Mouse (Mus musculus): Measurements from ENCODE around the gene Susd1. TPM values are rescaled to one million over a fixed set of nuclear protein-coding genes. Genes with fewer than 3 reads are reported as not detected.

The Susd1 gene
- total and polyA plus RNA-seq, 2 experiments from 2014 or later = 1.6 to 7.9 TPM

- no peak for TF ChIP-seq CTCF (IDR thresholded peaks at IDR 0.05; ENCODE audit: low read depth)
- DNase-seq (no peak), ATAC-seq (no peak)
- H3K27me3 ChIP-seq (ENCODE audit: insufficient read depth, low read length) = no peaks in the 10 kb centered on the region
- H3K4me3 ChIP-seq (ENCODE audit: low read depth, low read length) = no peak overlapping the region
- WGBS = 62% methylated on average over 5 of the region's 5 CpGs
- no peaks in the 10 kb centered on the region for H3K36me3 ChIP-seq (ENCODE audit: insufficient read depth)
- no peak overlapping the region for H3K27ac ChIP-seq (ENCODE audit: low read depth, low read length)
- H3K4me1 ChIP-seq (ENCODE audit: insufficient read depth) = no peaks in the 10 kb centered on the region
- H3K4me2 ChIP-seq (ENCODE audit: low read depth) = no peak overlapping the region
- no peaks in the 10 kb centered on the region for H3K9me3 ChIP-seq (ENCODE audit: low read length)
- H3K9ac ChIP-seq = no peak overlapping the region
These were observed 65.8 kb downstream of the Susd1 start for GRCm38 (mm10) chr4:59372546-59373157.

DNA sequence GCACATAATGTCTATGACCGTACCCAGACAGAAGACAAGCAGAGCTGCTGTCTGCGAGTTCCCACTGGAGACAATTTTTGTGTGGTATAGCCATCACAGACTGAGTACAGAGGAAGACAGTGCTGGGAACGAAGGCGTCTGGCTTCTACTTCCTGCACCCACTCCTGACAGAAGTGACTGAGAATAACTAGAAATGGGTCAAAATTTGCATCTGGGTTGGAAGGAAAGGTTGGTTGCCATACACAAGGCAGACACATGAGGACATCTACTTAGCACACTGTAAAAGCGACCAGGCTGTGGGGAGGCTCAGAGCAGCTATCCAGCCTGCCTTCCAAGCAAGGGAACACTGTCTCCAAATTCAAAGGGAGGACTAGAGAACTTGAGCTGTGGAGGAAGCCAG lies 66.5 kb downstream of the Susd1 start:
- Histone ChIP-seq H3K36me3 (ENCODE audit: insufficient read depth) (no peaks in the 10 kb centered on the region), H3K4me2 (ENCODE audit: low read depth) (no peak overlapping the region), H3K4me3 (ENCODE audit: low read depth, low read length) (no peak overlapping the region), H3K9me3 (ENCODE audit: low read length) (no peaks in the 10 kb centered on the region), H3K9ac (no peak overlapping the region), H3K27me3 (ENCODE audit: insufficient read depth, low read length) (no peaks in the 10 kb centered on the region), H3K27ac (ENCODE audit: low read depth, low read length) (no peak overlapping the region), H3K4me1 (ENCODE audit: insufficient read depth) (no peaks in the 10 kb centered on the region)
- 89% methylated on average over 5 of the region's 5 CpGs for WGBS
- TF ChIP-seq CTCF (IDR thresholded peaks at IDR 0.05; ENCODE audit: low read depth) = no peak
- DNase-seq (no peak), ATAC-seq (no peak; the same call in 1 of the 2 replicates)

DNA sequence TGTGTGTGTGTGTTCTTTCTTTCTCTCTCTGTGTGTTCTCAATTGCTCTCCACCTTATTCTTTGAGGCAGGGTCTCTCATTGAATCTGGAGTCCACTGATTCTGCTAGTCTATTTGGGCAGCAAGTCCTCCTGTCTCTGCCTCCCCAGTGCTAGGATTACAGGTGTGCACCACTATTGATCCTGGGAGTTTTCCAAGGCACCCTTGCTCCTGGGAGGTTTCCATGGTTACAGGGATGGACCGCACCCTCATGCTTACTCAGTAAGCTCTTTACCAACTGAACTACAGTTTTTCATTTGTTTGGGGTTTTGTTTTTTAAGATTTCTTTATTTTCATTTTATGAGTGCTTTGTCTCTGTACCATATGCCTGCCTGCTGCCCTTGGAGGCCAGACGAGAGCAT lies 68.5 kb downstream of the Susd1 start:
- H3K27ac ChIP-seq (ENCODE audit: low read depth, low read length) = no peak overlapping the region
- no peaks in the 10 kb centered on the region for H3K36me3 ChIP-seq (ENCODE audit: insufficient read depth)
- no peak overlapping the region for H3K9ac ChIP-seq
- 89% methylated on average over 2 of the region's 2 CpGs for WGBS
- H3K4me2 ChIP-seq (ENCODE audit: low read depth) = no peak overlapping the region
- no peak for DNase-seq
- H3K4me3 ChIP-seq (ENCODE audit: low read depth, low read length) = no peak overlapping the region
- no peaks in the 10 kb centered on the region for H3K27me3 ChIP-seq (ENCODE audit: insufficient read depth, low read length)
- TF ChIP-seq CTCF (IDR thresholded peaks at IDR 0.05; ENCODE audit: low read depth) = no peak
- H3K4me1 ChIP-seq (ENCODE audit: insufficient read depth) = no peaks in the 10 kb centered on the region
- ATAC-seq = no peak
- H3K9me3 ChIP-seq (ENCODE audit: low read length) = no peaks in the 10 kb centered on the region

DNA sequence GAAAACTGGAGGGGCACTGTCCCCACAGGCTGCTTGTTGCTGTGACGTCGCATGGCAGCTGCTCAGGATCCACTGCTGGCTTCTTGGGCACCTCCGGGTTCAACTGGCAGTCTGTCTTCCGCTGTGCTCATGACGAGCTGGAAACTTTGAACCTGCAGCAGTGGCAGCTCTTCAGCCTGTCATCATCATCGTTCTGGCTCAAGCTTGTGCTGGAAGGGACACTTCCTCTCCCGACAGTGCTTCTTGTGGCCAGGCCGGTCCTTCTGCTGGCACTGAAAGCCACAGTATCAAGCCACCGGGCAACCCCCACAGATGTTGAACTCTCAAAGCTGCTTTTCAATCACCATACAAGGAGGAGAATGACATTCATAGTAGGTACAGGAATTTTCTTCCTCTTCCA lies 70.3 kb downstream of the Susd1 start:
- no peaks in the 10 kb centered on the region for H3K36me3 ChIP-seq (ENCODE audit: insufficient read depth)
- H3K27me3 ChIP-seq (ENCODE audit: insufficient read depth, low read length) = no peaks in the 10 kb centered on the region
- TF ChIP-seq CTCF (IDR thresholded peaks at IDR 0.05; ENCODE audit: low read depth) = no peak
- H3K27ac ChIP-seq (ENCODE audit: low read depth, low read length) = no peak overlapping the region
- H3K4me3 ChIP-seq (ENCODE audit: low read depth, low read length) = no peak overlapping the region
- ATAC-seq (no peak), DNase-seq (no peak)
- H3K9me3 ChIP-seq (ENCODE audit: low read length) = no peaks in the 10 kb centered on the region
- no peak overlapping the region for H3K9ac ChIP-seq
- 84% methylated on average over 9 of the region's 9 CpGs for WGBS
- no peak overlapping the region for H3K4me2 ChIP-seq (ENCODE audit: low read depth)
- no peaks in the 10 kb centered on the region for H3K4me1 ChIP-seq (ENCODE audit: insufficient read depth)

DNA sequence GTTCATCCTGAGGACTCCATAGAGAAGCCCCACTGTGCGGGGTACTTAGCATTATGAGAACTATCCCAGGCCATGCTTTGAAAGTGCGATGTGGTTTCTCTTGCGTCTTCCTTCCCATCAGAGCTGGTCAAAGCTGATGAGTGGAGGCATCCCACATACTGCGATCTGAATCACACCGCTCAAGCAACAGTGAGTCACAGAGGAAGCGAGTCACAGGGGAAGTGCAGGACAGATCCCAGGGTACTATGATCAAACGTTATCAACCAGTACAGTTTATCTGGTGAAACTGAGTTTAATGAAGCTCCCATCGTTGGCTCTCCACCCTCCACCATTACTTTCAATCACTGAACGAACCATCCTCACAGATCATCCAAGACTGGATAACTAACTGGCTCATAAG lies 72.2 kb downstream of the Susd1 start:
- WGBS = 93% methylated on average over 9 of the region's 9 CpGs
- TF ChIP-seq CTCF (IDR thresholded peaks at IDR 0.05; ENCODE audit: low read depth) = no peak
- H3K4me2 ChIP-seq (ENCODE audit: low read depth) = no peak overlapping the region
- no peak overlapping the region for H3K27ac ChIP-seq (ENCODE audit: low read depth, low read length)
- no peaks in the 10 kb centered on the region for H3K36me3 ChIP-seq (ENCODE audit: insufficient read depth)
- H3K4me3 ChIP-seq (ENCODE audit: low read depth, low read length) = no peak overlapping the region
- no peak overlapping the region for H3K9ac ChIP-seq
- DNase-seq = no peak
- no peaks in the 10 kb centered on the region for H3K9me3 ChIP-seq (ENCODE audit: low read length)
- H3K4me1 ChIP-seq (ENCODE audit: insufficient read depth) = no peaks in the 10 kb centered on the region
- H3K27me3 ChIP-seq (ENCODE audit: insufficient read depth, low read length) = no peaks in the 10 kb centered on the region
- no peak for ATAC-seq

DNA sequence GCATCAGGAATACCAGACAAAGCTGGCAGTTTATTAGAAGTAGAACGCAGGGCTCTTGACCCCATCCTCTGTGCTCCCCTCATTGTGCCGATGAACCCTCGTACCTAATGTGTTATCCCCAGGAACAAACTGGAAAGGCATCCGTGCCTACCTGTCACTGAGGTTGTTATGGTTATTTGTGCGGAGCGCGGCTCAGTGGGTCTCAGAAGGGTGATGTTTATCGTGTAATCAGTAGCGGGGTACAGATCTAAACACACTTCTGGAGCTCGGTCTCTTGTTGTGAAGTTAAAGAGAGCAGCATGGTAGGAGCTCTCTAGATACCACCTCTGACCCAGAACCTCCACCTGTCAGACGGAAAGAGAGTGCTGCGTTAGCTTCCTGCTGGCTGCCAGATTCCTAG lies 72.9 kb downstream of the Susd1 start:
- ATAC-seq (no peak), DNase-seq (no peak)
- no peaks in the 10 kb centered on the region for H3K9me3 ChIP-seq (ENCODE audit: low read length)
- H3K27me3 ChIP-seq (ENCODE audit: insufficient read depth, low read length) = no peaks in the 10 kb centered on the region
- H3K9ac ChIP-seq = no peak overlapping the region
- H3K27ac ChIP-seq (ENCODE audit: low read depth, low read length) = no peak overlapping the region
- H3K36me3 ChIP-seq (ENCODE audit: insufficient read depth) = no peaks in the 10 kb centered on the region
- H3K4me3 ChIP-seq (ENCODE audit: low read depth, low read length) = no peak overlapping the region
- H3K4me2 ChIP-seq (ENCODE audit: low read depth) = no peak overlapping the region
- TF ChIP-seq CTCF (IDR thresholded peaks at IDR 0.05; ENCODE audit: low read depth) = no peak
- 95% methylated on average over 12 of the region's 12 CpGs for WGBS
- no peaks in the 10 kb centered on the region for H3K4me1 ChIP-seq (ENCODE audit: insufficient read depth)

DNA sequence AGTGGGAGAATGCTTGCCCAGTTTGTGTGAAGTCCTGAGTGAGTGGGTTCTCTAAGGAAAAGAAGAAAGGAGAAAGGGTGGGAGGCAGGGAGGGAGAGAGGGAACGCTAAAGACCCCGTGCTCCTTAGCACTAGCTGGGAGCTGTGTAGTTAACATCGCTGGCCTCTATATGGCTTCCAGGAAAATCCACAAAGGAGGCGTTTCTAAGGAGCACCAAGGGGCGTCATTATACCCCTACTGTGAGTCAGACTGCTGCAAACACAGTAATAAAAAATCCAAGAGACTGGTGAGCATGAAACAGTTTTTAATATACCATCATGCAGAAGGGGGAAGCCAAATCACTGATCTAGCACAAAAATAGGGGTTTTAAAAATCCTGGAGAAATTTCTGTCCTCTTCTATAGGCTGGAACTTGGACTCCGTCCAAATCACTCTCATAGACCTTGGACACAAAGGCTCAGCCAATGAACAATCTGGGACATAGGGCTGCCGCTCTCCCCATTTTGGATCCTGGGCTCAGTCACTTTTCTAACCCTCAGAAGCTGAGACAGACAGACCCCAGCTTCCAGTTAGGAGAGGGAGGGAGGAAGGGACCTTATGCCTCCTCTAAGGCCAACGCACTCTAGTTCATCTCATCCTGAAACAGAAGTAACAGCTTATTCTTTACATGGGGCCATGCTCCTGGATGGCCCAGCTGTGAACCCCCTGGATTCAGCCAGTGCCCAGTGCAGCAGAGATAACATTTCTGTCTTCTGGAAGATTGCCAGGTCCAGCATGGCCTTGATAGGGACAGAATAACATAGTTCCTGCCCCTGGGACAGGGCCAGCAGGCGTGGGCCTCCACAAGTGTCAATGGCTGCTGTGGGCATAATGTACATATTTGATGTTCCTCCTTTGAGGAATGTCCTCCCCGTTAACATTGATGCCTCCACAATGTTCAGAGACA lies 73.9 kb downstream of the Susd1 start:
- Histone ChIP-seq H3K4me3 (ENCODE audit: low read depth, low read length) (no peak overlapping the region), H3K9ac (no peak overlapping the region), H3K27ac (ENCODE audit: low read depth, low read length) (no peak overlapping the region), H3K4me1 (ENCODE audit: insufficient read depth) (no peaks in the 10 kb centered on the region), H3K36me3 (ENCODE audit: insufficient read depth) (no peaks in the 10 kb centered on the region), H3K9me3 (ENCODE audit: low read length) (no peaks in the 10 kb centered on the region), H3K27me3 (ENCODE audit: insufficient read depth, low read length) (no peaks in the 10 kb centered on the region), H3K4me2 (ENCODE audit: low read depth) (no peak overlapping the region)
- no peak for DNase-seq
- WGBS = 41% methylated on average over 10 of the region's 10 CpGs
- no peak for ATAC-seq
- no peak for TF ChIP-seq CTCF (IDR thresholded peaks at IDR 0.05; ENCODE audit: low read depth)

Data from forebrain, postnatal 0 days (tissue).